Mouse (Mus musculus): ENCODE data around the gene Lmx1b.

- TF ChIP-seq CTCF (IDR thresholded peaks at IDR 0.05; ENCODE audit: low read depth), result no peak
- no peak for TF ChIP-seq EP300 (IDR thresholded peaks at IDR 0.05; ENCODE audit: low read depth)
Measured at GRCm38 (mm10) chr2:33630081-33631021, 10.0 kb downstream of the Lmx1b start.
